Mouse (Mus musculus) spleen, adult 2 months (tissue): Measurements from ENCODE around the gene Cyp8b1.

Experiments used
- CTCF ChIP-seq: fragments of 200-500 bp; IDR thresholded peaks from 2 replicates; pipeline ENCODE4 v1.5.1; 2011; ENCODE audit warnings: mild to moderate bottlenecking, inconsistent platforms; ENCODE audit not compliant: insufficient read depth, insufficient read length, insufficient replicate concordance; ENCODE audit errors: extremely low read depth
- POLR2A ChIP-seq: fragments of 200-500 bp; IDR thresholded peaks from 2 replicates; pipeline ENCODE4 v1.6.1; 2011; ENCODE audit warnings: low read depth, low read length, inconsistent platforms

DNA sequence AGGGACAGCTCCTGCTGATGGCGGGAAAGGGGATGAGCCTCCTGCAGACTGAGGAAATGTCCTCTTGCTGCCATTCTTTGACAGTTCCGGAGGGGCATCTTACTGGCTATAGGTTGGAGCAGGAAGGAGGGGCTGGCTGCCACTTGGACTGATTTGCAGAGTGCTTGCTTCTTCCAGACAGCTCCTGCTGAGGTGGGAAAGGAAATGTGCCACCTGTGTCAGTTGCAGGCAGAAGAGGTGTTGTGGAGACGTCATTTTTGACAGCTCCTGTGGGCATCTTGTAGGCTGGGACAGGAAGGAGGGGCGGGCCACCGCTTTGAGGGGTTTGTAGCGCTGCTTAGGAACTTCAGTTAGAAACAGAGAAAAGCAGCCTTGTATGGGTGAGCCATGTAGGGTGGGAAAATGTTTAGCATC, 21.4 kb upstream of the Cyp8b1 start:
- TF ChIP-seq POLR2A (no peak), CTCF (no peak)
